Mouse (Mus musculus) spleen, adult 2 months (tissue): ENCODE measurements around the gene Il11.

Source experiments
- CTCF ChIP-seq: fragments of 200-500 bp; IDR thresholded peaks from 2 replicates; pipeline ENCODE4 v1.5.1; 2011; ENCODE audit warnings: mild to moderate bottlenecking, inconsistent platforms; ENCODE audit not compliant: insufficient read depth, insufficient read length, insufficient replicate concordance; ENCODE audit errors: extremely low read depth
- POLR2A ChIP-seq: fragments of 200-500 bp; IDR thresholded peaks from 2 replicates; pipeline ENCODE4 v1.6.1; 2011; ENCODE audit warnings: low read depth, low read length, inconsistent platforms

DNA sequence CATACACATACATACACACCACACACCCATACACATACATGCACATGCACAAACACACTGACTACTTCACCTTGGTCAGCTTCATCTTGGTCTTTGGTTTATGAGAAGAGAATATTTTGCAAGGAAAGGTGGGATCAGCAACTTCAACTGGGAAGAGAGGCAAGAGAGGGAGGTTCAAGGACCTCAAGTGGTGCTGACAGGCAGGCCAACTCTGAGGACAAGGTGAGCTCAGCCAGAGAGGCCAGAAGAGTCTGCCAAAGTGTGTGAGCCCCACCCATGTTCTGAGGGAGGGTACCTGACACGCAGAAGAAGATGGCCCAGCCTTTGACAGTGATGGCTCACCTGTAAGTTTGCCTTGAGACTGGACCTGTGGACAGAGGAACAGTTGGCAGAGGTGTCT lies 23.0 kb downstream of the Il11 start:
- no peak for TF ChIP-seq CTCF
- TF ChIP-seq POLR2A = no peak
